Mouse (Mus musculus): ENCODE results near the gene Vwa8. TPM values are rescaled to one million over a fixed set of nuclear protein-coding genes. Genes with fewer than 3 reads are reported as not detected.

Gene Vwa8
- polyA plus RNA-seq, 1 experiment from 2014 or later: 11.7 TPM

DNA sequence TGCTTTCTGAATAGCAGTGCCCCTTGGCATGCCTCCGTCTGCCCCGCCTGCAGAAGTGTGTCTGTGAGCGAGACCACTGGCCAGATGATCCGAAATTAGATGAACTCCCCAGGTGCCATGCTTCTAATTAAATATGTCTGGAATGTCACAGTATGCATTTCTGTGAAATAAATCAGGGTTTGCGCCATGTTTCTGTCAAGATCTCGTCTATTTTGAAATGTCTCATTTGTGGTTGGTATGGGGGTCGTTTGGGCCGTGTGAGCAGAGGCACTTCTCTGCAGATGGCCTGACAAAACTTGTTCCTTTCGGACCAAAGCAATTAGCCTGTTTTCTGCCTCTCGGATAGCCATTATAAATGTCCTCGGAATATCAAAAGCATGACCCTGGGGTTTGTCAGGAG, 306.1 kb downstream of the Vwa8 start:
- WGBS: 66% methylated on average over 11 of the region's 11 CpGs
- Histone ChIP-seq H3K36me3 (ENCODE audit: control insufficient read depth, insufficient read depth, low read length) (no peaks in the 10 kb centered on the region), H3K4me2 (replicated peaks; ENCODE audit: low read depth) (no peak overlapping the region), H3K4me1 (replicated peaks; ENCODE audit: control insufficient read depth, insufficient read depth) (no peaks in the 10 kb centered on the region), H3K9me3 (ENCODE audit: control insufficient read depth, low read length) (no peaks in the 10 kb centered on the region), H3K9ac (ENCODE audit: low read length) (no peak overlapping the region), H3K27ac (replicated peaks) (no peak overlapping the region), H3K27me3 (ENCODE audit: control insufficient read depth, insufficient read depth, low read length) (no peaks in the 10 kb centered on the region), H3K4me3 (ENCODE audit: low read depth, low read length) (no peak overlapping the region)
- no peak for ATAC-seq (ENCODE audit: low FRiP score, low TSS enrichment)
- DNase-seq (ENCODE audit: low spot score): no peak
- TF ChIP-seq CTCF (IDR thresholded peaks at IDR 0.05; ENCODE audit: low read depth) (no peak), EP300 (optimal IDR thresholded peaks at IDR 0.05) (no peak)

DNA sequence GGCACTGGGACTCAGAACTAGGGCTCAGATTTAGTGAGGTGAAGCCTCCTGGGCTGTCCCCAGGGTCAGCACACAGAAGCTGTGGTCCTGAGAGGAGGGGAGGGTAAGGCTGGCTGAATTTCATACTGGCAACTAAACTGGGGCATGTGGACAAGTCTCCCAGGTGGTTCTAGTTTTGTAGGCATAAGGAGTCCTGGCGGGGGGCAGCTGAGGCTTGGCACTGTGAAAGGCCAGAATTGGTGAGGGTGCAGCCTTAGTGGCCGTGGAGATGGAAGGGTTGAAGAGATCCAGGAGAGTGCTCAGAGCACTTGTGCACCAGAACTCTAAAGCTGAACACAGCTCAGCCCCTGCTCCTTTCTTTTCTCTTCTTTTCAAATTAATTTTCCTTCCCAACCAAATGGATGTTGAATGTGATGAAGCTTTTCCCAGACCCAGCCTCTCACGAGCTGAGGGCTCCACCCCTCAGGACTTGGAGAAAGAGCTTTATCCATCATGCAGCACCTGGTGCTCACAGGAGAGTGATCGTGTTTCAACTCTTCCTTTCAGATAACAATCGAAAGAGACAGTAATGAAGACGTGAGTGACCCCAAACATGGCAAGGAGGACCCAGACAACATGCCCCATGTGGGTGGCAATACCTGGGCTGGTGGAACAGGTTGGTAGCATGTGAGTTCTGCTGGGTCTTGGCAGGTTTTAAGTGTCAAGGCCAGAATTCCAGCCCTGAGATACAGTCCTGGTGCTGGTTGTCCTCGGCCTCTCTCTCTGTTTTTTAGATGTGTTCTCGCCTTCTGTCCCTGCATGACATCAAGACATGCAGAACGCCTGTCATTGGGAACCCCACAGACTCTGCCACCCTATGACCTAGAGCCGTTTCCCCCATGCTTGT, 307.9 kb downstream of the Vwa8 start:
- Histone ChIP-seq H3K4me1 (replicated peaks; ENCODE audit: control insufficient read depth, insufficient read depth) (no peaks in the 10 kb centered on the region), H3K9me3 (ENCODE audit: control insufficient read depth, low read length) (no peaks in the 10 kb centered on the region), H3K27ac (replicated peaks) (no peak overlapping the region), H3K27me3 (ENCODE audit: control insufficient read depth, insufficient read depth, low read length) (no peaks in the 10 kb centered on the region), H3K4me2 (replicated peaks; ENCODE audit: low read depth) (no peak overlapping the region), H3K36me3 (ENCODE audit: control insufficient read depth, insufficient read depth, low read length) (no peaks in the 10 kb centered on the region), H3K4me3 (ENCODE audit: low read depth, low read length) (no peak overlapping the region), H3K9ac (ENCODE audit: low read length) (no peak overlapping the region)
- TF ChIP-seq CTCF (IDR thresholded peaks at IDR 0.05; ENCODE audit: low read depth) (no peak), EP300 (optimal IDR thresholded peaks at IDR 0.05) (no peak)
- ATAC-seq (ENCODE audit: low FRiP score, low TSS enrichment) (no peak), DNase-seq (ENCODE audit: low spot score) (no peak)
- WGBS: 68% methylated on average over 10 of the region's 10 CpGs

DNA sequence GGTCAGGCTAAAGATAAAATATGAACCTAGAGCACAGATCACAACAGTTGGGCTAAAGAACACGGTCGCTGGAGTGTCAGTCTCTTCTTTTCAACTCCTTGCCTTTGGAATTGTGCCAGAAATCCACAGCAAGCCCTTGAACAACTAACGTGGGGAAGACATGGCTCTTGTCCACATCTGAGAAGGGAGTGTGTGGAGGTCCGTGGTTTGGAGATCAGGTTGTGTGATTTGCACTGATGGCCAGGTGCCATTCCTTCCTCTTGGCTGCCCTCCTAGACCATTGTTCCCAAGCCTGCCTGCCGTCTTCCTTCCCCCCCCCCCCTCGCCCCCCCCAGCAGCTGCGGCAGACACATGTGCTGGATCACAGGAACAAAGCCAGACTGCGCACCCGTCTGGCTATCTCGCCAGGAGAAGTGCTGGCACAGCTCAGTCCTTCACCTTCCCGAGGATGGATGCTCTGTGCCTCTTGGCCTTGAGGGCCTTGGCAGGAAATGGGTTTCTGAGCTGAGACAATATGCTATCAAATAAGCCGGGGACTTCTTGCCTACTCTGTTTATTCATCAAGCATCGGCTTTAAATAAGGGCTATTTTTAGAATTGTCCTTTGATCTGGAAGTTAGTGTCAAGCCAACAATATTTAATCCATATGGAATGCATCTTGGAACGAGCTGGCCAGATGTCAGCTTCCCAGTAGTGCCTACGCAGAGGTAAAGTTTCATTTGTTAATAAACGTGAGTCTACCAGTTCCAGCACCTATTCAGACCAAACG, 308.8 kb downstream of the Vwa8 start:
- Histone ChIP-seq H3K4me3 (ENCODE audit: low read depth, low read length) (no peak overlapping the region), H3K36me3 (ENCODE audit: control insufficient read depth, insufficient read depth, low read length) (no peaks in the 10 kb centered on the region), H3K27ac (replicated peaks) (peak overlapping the region; percentile 30; the same call in 1 of the 2 replicates), H3K27me3 (ENCODE audit: control insufficient read depth, insufficient read depth, low read length) (no peaks in the 10 kb centered on the region), H3K9me3 (ENCODE audit: control insufficient read depth, low read length) (no peaks in the 10 kb centered on the region), H3K4me2 (replicated peaks; ENCODE audit: low read depth) (0 out of 2 replicates have a peak overlapping the region, but pooled peaks have one; percentile 8), H3K9ac (ENCODE audit: low read length) (no peak overlapping the region), H3K4me1 (replicated peaks; ENCODE audit: control insufficient read depth, insufficient read depth) (no peaks in the 10 kb centered on the region)
- ATAC-seq (ENCODE audit: low FRiP score, low TSS enrichment): peak; percentile 51; the same call in 1 of the 2 replicates
- DNase-seq (ENCODE audit: low spot score): peak; percentile 22
- TF ChIP-seq CTCF (IDR thresholded peaks at IDR 0.05; ENCODE audit: low read depth): no peak
- TF ChIP-seq EP300 (optimal IDR thresholded peaks at IDR 0.05): no peak
- 33% methylated on average over 15 of the region's 17 CpGs for WGBS

DNA sequence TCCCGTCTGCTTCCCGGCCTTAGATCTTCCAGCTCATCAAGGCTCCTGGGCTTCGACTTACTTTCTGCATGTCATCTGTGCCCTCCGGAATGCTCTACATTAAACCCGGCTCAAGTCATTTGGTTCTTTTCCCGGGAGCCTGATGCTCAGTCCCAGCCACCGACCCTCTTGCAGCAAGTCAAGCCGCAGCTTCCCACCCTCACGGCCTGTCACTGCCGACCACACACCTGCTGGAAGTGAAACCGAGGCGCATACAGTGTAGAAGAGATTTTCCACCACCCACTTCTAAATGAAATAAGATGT, 309.3 kb downstream of the Vwa8 start:
- WGBS: 58% methylated on average over 12 of the region's 12 CpGs
- H3K27ac ChIP-seq (replicated peaks): peak overlapping the region; percentile 30; the same call in 1 of the 2 replicates
- no peak for DNase-seq (ENCODE audit: low spot score)

DNA sequence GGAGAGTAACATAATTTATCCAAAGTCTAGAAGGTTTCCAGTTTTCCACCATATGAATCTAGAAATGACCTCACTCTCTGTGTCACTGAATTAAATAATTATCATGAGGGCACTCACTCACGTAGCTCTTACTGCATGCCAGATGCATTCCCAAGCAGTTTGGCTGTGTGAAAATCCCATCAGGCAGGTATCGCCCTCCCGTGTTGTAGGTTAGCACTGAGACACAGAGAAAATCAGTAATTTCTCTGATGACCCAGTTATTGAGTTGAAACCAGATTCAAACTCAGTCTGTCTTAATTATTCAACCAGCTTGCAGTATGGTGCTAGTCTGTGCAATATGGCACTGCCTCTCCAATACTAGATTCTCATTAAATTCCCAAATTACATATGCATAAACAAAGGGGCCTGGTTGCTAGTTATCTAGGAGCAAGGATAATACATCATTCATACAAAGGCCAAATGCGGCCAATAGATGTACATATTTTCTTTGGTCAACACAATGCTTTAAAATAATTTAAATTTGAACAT, 309.9 kb downstream of the Vwa8 start:
- no peak overlapping the region for H3K27ac ChIP-seq (replicated peaks)
- H3K4me3 ChIP-seq (ENCODE audit: low read depth, low read length): no peak overlapping the region
- TF ChIP-seq CTCF (IDR thresholded peaks at IDR 0.05; ENCODE audit: low read depth) (no peak), EP300 (optimal IDR thresholded peaks at IDR 0.05) (no peak)
- H3K4me2 ChIP-seq (replicated peaks; ENCODE audit: low read depth): no peak overlapping the region
- H3K27me3 ChIP-seq (ENCODE audit: control insufficient read depth, insufficient read depth, low read length): no peaks in the 10 kb centered on the region
- H3K36me3 ChIP-seq (ENCODE audit: control insufficient read depth, insufficient read depth, low read length): no peaks in the 10 kb centered on the region
- DNase-seq (ENCODE audit: low spot score): no peak
- no peaks in the 10 kb centered on the region for H3K9me3 ChIP-seq (ENCODE audit: control insufficient read depth, low read length)
- H3K4me1 ChIP-seq (replicated peaks; ENCODE audit: control insufficient read depth, insufficient read depth): no peaks in the 10 kb centered on the region
- 78% methylated on average over 4 of the region's 4 CpGs for WGBS
- no peak for ATAC-seq (ENCODE audit: low FRiP score, low TSS enrichment)
- no peak overlapping the region for H3K9ac ChIP-seq (ENCODE audit: low read length)

More for the DNA sequence above, 309.3 kb downstream of the Vwa8 start:
- Histone ChIP-seq H3K9ac (ENCODE audit: low read length) (no peak overlapping the region), H3K4me1 (replicated peaks; ENCODE audit: control insufficient read depth, insufficient read depth) (no peaks in the 10 kb centered on the region), H3K4me2 (replicated peaks; ENCODE audit: low read depth) (no peak overlapping the region), H3K9me3 (ENCODE audit: control insufficient read depth, low read length) (no peaks in the 10 kb centered on the region), H3K27me3 (ENCODE audit: control insufficient read depth, insufficient read depth, low read length) (no peaks in the 10 kb centered on the region), H3K4me3 (ENCODE audit: low read depth, low read length) (no peak overlapping the region), H3K36me3 (ENCODE audit: control insufficient read depth, insufficient read depth, low read length) (no peaks in the 10 kb centered on the region)
- TF ChIP-seq EP300 (optimal IDR thresholded peaks at IDR 0.05) (no peak), CTCF (IDR thresholded peaks at IDR 0.05; ENCODE audit: low read depth) (no peak)
- no peak for ATAC-seq (ENCODE audit: low FRiP score, low TSS enrichment)

Data from stomach, postnatal 0 days (tissue).